Mouse (Mus musculus) lung, postnatal 0 days (tissue): Measurements from ENCODE around the gene Trp53rka. TPM values are rescaled to one million over a fixed set of nuclear protein-coding genes. Genes with fewer than 3 reads are reported as not detected.

ENCODE experiments used
- ATAC-seq: fragments of 200-750 bp; cut with Nextera tagmentation; 2 replicates; pipeline ENCODE4 v1.8.0; 2017; ENCODE audit warnings: moderate library complexity
- DNase-seq: peaks from one replicate; pipeline ENCODE4 v3.0.0-alpha.2; 2016; ENCODE audit warnings: low spot score
- H3K27ac ChIP-seq: fragments of 300-500 bp; sonication (generic); 2 replicates; pipeline ENCODE4 v1.5.1; 2014; ENCODE audit warnings: antibody characterized with exemption, mild to moderate bottlenecking, low read length, mixed read lengths
- H3K27me3 ChIP-seq: fragments of 300-500 bp; sonication (generic); replicated peaks from 2 replicates; pipeline ENCODE4 v1.6.1; 2014; ENCODE audit warnings: low read length, mixed read lengths; ENCODE audit not compliant: insufficient read depth
- H3K36me3 ChIP-seq: fragments of 300-500 bp; sonication (generic); 2 replicates; pipeline ENCODE4 v1.6.1; 2014; ENCODE audit warnings: low read length, mixed read lengths; ENCODE audit not compliant: insufficient read depth
- H3K4me1 ChIP-seq: fragments of 300-500 bp; sonication (generic); 2 replicates; pipeline ENCODE4 v1.6.1; 2014; ENCODE audit warnings: antibody characterized with exemption, low read depth, low read length, mixed read lengths; ENCODE audit not compliant: insufficient read depth
- H3K4me2 ChIP-seq: fragments of 300-500 bp; sonication (generic); replicated peaks from 2 replicates; pipeline ENCODE4 v1.6.1; 2014; ENCODE audit warnings: low read depth, mild to moderate bottlenecking, low read length, moderate library complexity, mixed read lengths
- H3K4me3 ChIP-seq: fragments of 300-500 bp; sonication (generic); 2 replicates; pipeline ENCODE4 v1.5.1; 2014; ENCODE audit warnings: low read depth, low read length
- H3K9ac ChIP-seq: fragments of 300-500 bp; sonication (generic); replicated peaks from 2 replicates; pipeline ENCODE4 v1.6.1; 2014; ENCODE audit warnings: low read depth, mild to moderate bottlenecking
- H3K9me3 ChIP-seq: fragments of 300-500 bp; sonication (generic); 2 replicates; pipeline ENCODE4 v1.6.1; 2016; ENCODE audit warnings: low read length, mixed read lengths
- CTCF ChIP-seq: IDR thresholded peaks from 2 replicates; pipeline ENCODE4 v1.5.1; 2016; ENCODE audit warnings: antibody characterized with exemption, mild to moderate bottlenecking
- EP300 ChIP-seq: IDR thresholded peaks from 2 replicates; pipeline ENCODE4 v1.6.1; 2016; ENCODE audit warnings: antibody characterized with exemption, mild to moderate bottlenecking, control low read depth
- WGBS: fragments of 180-500 bp; shearing (Covaris S2); extraction: QIAGEN DNeasy Blood & Tissue Kit; methylation state at CpG from one replicate; pipeline ENCODE4 v1.1.7; 2014; 5-methylcytosine and 5-hydroxymethylcytosine counted together
- polyA plus RNA-seq: library from polyadenylated mRNA; unstranded; fragments of >200 nt; fragmentation: Nextera tagmentation; extraction: Ambion mirVana; gene quantifications from 2 replicates; pipeline ENCODE4 v1.2.1, GENCODE M21; 2015

Gene Trp53rka
- polyA plus RNA-seq, 1 experiment from 2014 or later: 21.5 TPM

DNA sequence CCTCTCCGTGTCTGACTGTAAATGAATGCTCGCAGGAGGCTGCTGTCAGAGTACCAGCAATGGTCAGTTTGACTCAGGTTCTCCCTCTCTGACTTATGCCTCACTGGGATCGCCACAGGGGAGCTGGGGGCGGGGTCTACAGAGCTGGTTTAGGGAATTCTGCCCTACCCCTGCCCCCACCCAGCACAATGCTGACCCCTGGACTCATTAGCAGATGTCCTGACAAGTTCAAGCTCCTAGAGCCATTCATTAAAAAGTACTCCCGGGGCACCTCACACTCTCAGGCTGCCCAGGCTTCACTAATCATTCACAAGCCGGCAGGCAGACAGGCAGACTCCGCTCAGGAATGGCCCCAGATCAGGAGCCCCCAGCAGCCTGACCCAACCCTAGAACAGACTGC, 33.5 kb downstream of the Trp53rka start:
- Histone ChIP-seq H3K4me3 (no peak overlapping the region), H3K36me3 (no peaks in the 10 kb centered on the region), H3K27ac (no peak overlapping the region), H3K9ac (no peak overlapping the region), H3K4me1 (no peaks in the 10 kb centered on the region), H3K27me3 (no peaks in the 10 kb centered on the region), H3K9me3 (no peaks in the 10 kb centered on the region), H3K4me2 (no peak overlapping the region)
- WGBS: 15% methylated on average over 7 of the region's 7 CpGs
- TF ChIP-seq EP300: no peak
- no peak for TF ChIP-seq CTCF
- DNase-seq: no peak
- ATAC-seq: no peak

DNA sequence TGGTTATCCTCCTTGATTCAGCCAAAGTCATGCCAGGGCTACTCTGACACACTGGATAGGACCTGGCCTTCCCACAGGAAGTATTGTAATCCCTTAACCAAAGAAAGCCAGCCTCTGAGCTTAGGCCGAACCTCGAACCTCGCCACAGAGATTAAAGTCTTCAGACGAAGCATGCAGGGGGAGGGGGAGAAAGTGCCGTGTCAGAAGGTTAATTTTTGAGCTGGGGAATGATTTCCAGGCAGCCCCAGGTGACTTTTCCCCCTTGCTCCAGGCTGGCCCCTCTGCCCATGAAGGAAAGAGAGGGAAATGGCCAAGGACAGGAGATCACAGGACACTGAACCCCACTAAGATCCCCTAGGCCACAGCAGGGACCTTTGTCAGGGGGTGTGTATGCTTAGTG, 34.9 kb downstream of the Trp53rka start:
- H3K36me3 ChIP-seq: no peaks in the 10 kb centered on the region
- no peaks in the 10 kb centered on the region for H3K4me1 ChIP-seq
- H3K27ac ChIP-seq: no peak overlapping the region
- ATAC-seq (no peak), DNase-seq (no peak)
- H3K4me2 ChIP-seq: no peak overlapping the region
- H3K9me3 ChIP-seq: no peaks in the 10 kb centered on the region
- H3K9ac ChIP-seq: no peak overlapping the region
- 52% methylated on average over 5 of the region's 5 CpGs for whole genome bisulfite sequencing
- H3K4me3 ChIP-seq: no peak overlapping the region
- no peaks in the 10 kb centered on the region for H3K27me3 ChIP-seq
- TF ChIP-seq EP300 (no peak), CTCF (no peak)

DNA sequence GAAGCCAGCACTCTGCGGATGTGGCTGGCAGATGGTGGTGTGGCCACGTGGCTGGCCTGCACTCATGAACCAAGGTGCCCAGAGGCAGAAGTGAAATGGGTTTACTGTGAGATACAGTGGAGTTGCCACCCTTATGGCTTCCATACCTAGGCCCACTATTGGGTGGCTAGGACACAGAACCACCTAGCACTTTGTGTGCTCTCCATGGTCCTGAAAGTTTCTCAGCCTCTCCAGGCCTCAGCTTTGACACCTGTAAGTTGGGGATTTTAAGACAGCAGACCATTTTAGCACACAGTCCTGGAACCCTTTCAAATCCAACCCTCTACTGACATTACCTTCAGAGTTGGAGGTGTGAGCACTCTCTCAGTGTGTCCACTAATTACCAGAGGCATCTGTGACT, 36.4 kb downstream of the Trp53rka start:
- Histone ChIP-seq H3K4me1 (no peaks in the 10 kb centered on the region), H3K4me3 (no peak overlapping the region), H3K27ac (no peak overlapping the region), H3K9ac (no peak overlapping the region), H3K36me3 (no peaks in the 10 kb centered on the region), H3K9me3 (no peaks in the 10 kb centered on the region), H3K4me2 (no peak overlapping the region), H3K27me3 (no peaks in the 10 kb centered on the region)
- no peak for TF ChIP-seq EP300
- TF ChIP-seq CTCF: no peak
- ATAC-seq: no peak
- 59% methylated on average over 2 of the region's 2 CpGs for WGBS
- no peak for DNase-seq

DNA sequence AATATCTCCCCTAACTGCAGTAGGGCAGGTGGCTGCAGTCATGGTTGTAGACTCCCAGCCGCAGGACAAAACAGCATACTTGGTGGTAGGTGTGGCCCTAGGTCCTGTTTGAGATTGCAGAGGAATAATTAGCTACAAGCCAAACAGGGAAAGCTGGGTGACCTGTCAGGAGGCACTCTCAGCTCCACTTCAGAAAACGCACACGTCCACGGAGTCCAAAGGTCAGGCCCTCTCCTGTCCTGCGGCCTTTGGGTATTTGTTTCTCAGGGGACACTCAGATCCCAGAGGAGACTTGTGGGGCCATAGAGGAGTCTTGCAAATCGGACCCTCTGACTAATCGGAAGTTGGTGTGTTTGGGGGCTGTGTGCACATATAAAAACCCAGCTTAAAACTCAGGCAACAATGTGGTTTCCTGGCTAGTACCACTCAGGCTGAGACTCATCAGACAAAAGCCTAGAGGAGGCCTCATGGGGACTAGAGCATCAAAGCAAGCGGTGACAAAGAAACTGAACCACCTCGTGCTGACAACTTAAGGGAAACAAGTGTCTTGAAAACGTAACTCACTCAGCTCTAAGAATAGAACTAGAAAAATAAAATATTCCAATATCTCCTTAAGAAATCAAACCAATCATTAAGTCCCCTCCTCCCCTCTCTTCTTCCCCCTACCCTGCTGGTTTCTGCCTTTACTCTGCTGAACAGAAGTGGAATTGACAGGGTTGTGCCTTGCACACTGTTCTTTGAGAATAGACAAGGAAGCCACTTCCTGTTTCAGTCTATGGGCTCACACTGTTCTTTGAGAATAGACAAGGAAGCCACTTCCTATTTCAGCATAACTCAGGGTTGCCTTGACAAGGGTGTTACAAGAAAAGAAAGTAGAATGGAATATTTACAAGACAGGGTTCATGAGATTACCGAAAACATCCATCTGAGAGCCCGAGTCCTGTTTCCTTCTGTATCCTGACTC, 40.1 kb downstream of the Trp53rka start:
- no peak for TF ChIP-seq EP300
- TF ChIP-seq CTCF: no peak
- Histone ChIP-seq H3K36me3 (no peaks in the 10 kb centered on the region), H3K27ac (no peak overlapping the region), H3K9me3 (no peaks in the 10 kb centered on the region), H3K27me3 (no peaks in the 10 kb centered on the region), H3K4me1 (no peaks in the 10 kb centered on the region), H3K9ac (no peak overlapping the region), H3K4me3 (no peak overlapping the region), H3K4me2 (no peak overlapping the region)
- no peak for ATAC-seq
- 61% methylated on average over 12 of the region's 12 CpGs for WGBS
- peak; percentile 30 for DNase-seq

DNA sequence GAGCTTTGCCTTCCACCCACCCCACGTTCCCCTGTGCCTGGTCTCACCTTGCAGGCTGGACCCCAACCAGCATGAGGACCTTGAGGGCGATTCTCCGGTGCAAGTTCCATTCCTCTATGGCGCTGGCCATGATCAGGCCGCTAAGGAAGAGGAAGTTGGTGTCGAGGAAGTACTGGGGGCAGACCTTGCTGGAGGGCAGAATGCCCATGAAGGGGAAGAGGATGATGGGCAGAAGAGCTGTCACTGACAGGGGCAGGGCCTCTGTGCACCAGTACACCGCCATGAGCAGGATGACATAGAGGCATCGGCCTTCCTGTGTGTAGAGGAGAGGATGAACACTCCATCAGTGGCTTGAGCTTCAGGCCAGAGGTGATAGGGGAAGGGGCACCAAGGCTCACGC, 44.6 kb downstream of the Trp53rka start:
- no peaks in the 10 kb centered on the region for H3K36me3 ChIP-seq
- no peaks in the 10 kb centered on the region for H3K4me1 ChIP-seq
- H3K27me3 ChIP-seq: no peaks in the 10 kb centered on the region
- DNase-seq (no peak), ATAC-seq (no peak)
- TF ChIP-seq CTCF (no peak), EP300 (no peak)
- H3K4me2 ChIP-seq: no peak overlapping the region
- no peak overlapping the region for H3K4me3 ChIP-seq
- H3K9me3 ChIP-seq: no peaks in the 10 kb centered on the region
- H3K9ac ChIP-seq: no peak overlapping the region
- 67% methylated on average over 9 of the region's 9 CpGs for WGBS
- H3K27ac ChIP-seq: no peak overlapping the region

DNA sequence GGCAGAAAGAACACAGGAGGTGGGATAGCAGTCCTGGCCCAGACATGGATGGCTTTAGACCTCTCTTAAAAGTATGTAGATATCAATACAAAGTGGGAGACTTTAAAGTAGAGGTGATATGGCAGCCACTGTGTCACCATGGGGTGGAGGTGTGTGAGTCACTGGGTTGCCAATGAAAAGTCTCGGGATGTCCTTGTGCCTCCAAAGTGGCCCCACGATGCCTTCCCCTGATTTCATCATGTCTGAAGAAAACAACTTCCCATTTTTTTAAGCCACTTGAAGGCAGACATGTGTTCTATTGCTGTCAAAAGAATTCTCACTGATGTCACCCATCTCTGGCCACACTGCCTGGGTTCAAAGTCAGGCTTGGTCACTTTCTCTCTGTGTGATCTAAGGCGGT, 48.3 kb downstream of the Trp53rka start:
- no peaks in the 10 kb centered on the region for H3K36me3 ChIP-seq
- H3K4me2 ChIP-seq: no peak overlapping the region
- no peak overlapping the region for H3K9ac ChIP-seq
- no peaks in the 10 kb centered on the region for H3K4me1 ChIP-seq
- H3K27me3 ChIP-seq: no peaks in the 10 kb centered on the region
- H3K27ac ChIP-seq: no peak overlapping the region
- ATAC-seq: no peak
- 77% methylated on average over 3 of the region's 3 CpGs for WGBS
- TF ChIP-seq EP300 (no peak), CTCF (no peak)
- H3K4me3 ChIP-seq: no peak overlapping the region
- no peaks in the 10 kb centered on the region for H3K9me3 ChIP-seq
- peak; percentile 11 for DNase-seq
